Mouse (Mus musculus) liver, postnatal 0 days (tissue): ENCODE results near the gene Nup88.

Source experiments
- CTCF ChIP-seq: sonication (generic); IDR thresholded peaks from 2 replicates; pipeline ENCODE4 v1.5.1; 2016; ENCODE audit warnings: antibody characterized with exemption, low read depth
- EP300 ChIP-seq: IDR thresholded peaks from 2 replicates; pipeline ENCODE4 v1.6.1; 2016; ENCODE audit warnings: antibody characterized with exemption, low read depth, mild to moderate bottlenecking

DNA sequence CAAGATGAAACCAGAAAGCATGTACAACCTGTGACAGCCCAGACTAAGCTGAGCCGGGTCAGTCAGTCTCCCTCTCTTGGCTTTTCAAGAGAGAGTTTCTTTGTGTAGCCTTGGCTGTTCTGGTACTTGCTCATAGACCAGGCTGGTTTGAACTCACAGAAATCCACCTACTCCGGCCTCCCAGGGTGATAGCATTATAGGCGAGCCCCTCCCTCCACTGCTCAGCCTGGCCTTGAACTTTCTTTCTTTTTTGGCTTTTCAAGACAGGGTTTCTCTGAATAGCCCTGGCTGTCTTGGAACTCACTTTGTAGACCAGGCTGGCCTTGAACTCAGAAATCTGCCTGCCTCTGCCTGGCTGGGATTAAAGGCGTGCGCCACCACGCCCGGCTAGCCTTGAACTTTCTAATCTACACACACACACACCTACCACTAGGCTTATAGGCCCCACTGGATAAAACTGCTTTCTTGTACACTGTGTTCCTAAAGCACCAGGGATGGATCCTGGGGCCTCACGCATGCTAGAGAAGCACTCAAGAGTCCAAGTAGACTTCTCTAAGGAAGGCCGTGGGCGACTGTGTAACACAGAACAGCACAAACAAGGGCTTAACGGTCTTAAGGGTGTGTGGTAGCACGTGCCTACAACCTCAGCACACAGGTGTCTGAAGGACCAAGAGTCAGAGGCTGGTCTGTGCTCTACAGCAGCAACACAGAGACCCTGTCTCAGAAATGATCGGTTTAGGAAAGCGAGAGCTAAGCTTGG is 11.2 kb upstream of the Nup88 start:
- no peak for TF ChIP-seq CTCF
- TF ChIP-seq EP300: no peak
